Mouse (Mus musculus) ES-Bruce4 (cell line): Measurements from ENCODE around the gene Pnp.

Source experiments
- CTCF ChIP-seq: IDR thresholded peaks from one replicate; pipeline ENCODE4 v1.8.1; 2011; ENCODE audit warnings: low read depth, low read length
- EP300 ChIP-seq: IDR thresholded peaks from 2 replicates; pipeline ENCODE4 v1.6.1; 2011; ENCODE audit warnings: low read depth, low read length; ENCODE audit not compliant: insufficient read depth
- POLR2A ChIP-seq: IDR thresholded peaks from one replicate; pipeline ENCODE4 v1.8.1; 2011; ENCODE audit warnings: low read length; ENCODE audit not compliant: insufficient read depth

DNA sequence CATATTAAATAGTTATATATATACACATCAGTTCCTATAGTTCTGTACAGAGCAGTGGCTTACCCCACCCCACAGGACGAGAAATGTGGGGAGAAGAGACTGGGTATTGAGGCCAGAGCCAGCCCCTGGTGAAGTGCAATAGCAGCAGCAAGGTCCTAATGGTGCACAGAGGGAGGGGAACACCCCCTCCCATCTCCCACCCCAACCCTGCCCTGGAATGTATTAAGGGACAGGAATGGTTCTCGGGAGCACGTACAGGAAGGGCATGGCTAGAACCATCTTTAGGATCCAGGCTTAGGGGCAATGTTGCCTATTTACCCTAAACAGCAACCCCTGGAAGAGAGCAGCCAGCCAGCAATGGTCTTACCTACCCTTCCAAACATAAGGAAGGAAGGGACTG lies 3.5 kb upstream of the Pnp start:
- TF ChIP-seq CTCF: no peak
- no peak for TF ChIP-seq EP300
- TF ChIP-seq POLR2A: no peak
